Mouse (Mus musculus): ENCODE data around the gene Eif2b5. TPM values are rescaled to one million over a fixed set of nuclear protein-coding genes. Genes with fewer than 3 reads are reported as not detected.

Gene Eif2b5
- polyA plus RNA-seq, 1 experiment from 2014 or later: 144 TPM

Other genes starting within 250 kb of the Eif2b5 start
- 104 and 105 TPM in 2 replicates for gene Parl, start 196.4 kb upstream of the Eif2b5 start, polyA plus RNA-seq (2016; fragmentation: Nextera tagmentation; extraction: Ambion mirVana)
- gene Cyp2ab1, start 173.4 kb upstream of the Eif2b5 start, polyA plus RNA-seq (2016; fragmentation: Nextera tagmentation; extraction: Ambion mirVana): not detected in 2 replicates
- gene Abcc5, start 72.4 kb upstream of the Eif2b5 start, polyA plus RNA-seq (2016; fragmentation: Nextera tagmentation; extraction: Ambion mirVana): 85.1 and 92.7 TPM in 2 replicates
- gene Dvl3, start 18.2 kb downstream of the Eif2b5 start, polyA plus RNA-seq (2016; fragmentation: Nextera tagmentation; extraction: Ambion mirVana): 27.8 and 35.3 TPM in 2 replicates
- gene Ap2m1, start 36.7 kb downstream of the Eif2b5 start, polyA plus RNA-seq (2016; fragmentation: Nextera tagmentation; extraction: Ambion mirVana): 616 and 634 TPM in 2 replicates
- 68.9 and 69.8 TPM in 2 replicates for gene Abcf3, start 49.8 kb downstream of the Eif2b5 start, polyA plus RNA-seq (2016; fragmentation: Nextera tagmentation; extraction: Ambion mirVana)
- 0.93 and 1.2 TPM in 2 replicates for gene Vwa5b2, start 90.7 kb downstream of the Eif2b5 start, polyA plus RNA-seq (2016; fragmentation: Nextera tagmentation; extraction: Ambion mirVana)
- gene Eef1akmt4, start 112.8 kb downstream of the Eif2b5 start, polyA plus RNA-seq (2016; fragmentation: Nextera tagmentation; extraction: Ambion mirVana): 32.7 and 36.6 TPM in 2 replicates
- gene Gm49333, start 112.8 kb downstream of the Eif2b5 start, polyA plus RNA-seq (2016; fragmentation: Nextera tagmentation; extraction: Ambion mirVana): not detected in 2 replicates
- gene Alg3, start 112.9 kb downstream of the Eif2b5 start, polyA plus RNA-seq (2016; fragmentation: Nextera tagmentation; extraction: Ambion mirVana): 35.5 and 42.5 TPM in 2 replicates
- 1.1 and 1.2 TPM in 2 replicates for gene Camk2n2, start 122.5 kb downstream of the Eif2b5 start, polyA plus RNA-seq (2016; fragmentation: Nextera tagmentation; extraction: Ambion mirVana)
- gene Ece2, start 131.0 kb downstream of the Eif2b5 start, polyA plus RNA-seq (2016; fragmentation: Nextera tagmentation; extraction: Ambion mirVana): 5.9 TPM in 2 replicates
- gene Psmd2, start 152.8 kb downstream of the Eif2b5 start, polyA plus RNA-seq (2016; fragmentation: Nextera tagmentation; extraction: Ambion mirVana): 414 and 424 TPM in 2 replicates
- gene Eif4g1, start 169.5 kb downstream of the Eif2b5 start, polyA plus RNA-seq (2016; fragmentation: Nextera tagmentation; extraction: Ambion mirVana): 204 and 218 TPM in 2 replicates
- 5.3 and 7.4 TPM in 2 replicates for gene Fam131a, start 194.4 kb downstream of the Eif2b5 start, polyA plus RNA-seq (2016; fragmentation: Nextera tagmentation; extraction: Ambion mirVana)
- gene Polr2h, start 218.8 kb downstream of the Eif2b5 start, polyA plus RNA-seq (2016; fragmentation: Nextera tagmentation; extraction: Ambion mirVana): 114 and 118 TPM in 2 replicates
- gene Clcn2, start 218.9 kb downstream of the Eif2b5 start, polyA plus RNA-seq (2016; fragmentation: Nextera tagmentation; extraction: Ambion mirVana): 31.1 and 31.9 TPM in 2 replicates
- 5.0 and 5.1 TPM in 2 replicates for gene Chrd, start 234.3 kb downstream of the Eif2b5 start, polyA plus RNA-seq (2016; fragmentation: Nextera tagmentation; extraction: Ambion mirVana)
- gene Thpo, start 235.7 kb downstream of the Eif2b5 start, polyA plus RNA-seq (2016; fragmentation: Nextera tagmentation; extraction: Ambion mirVana): 0.48 and 0.56 TPM in 2 replicates